Mouse (Mus musculus): ENCODE data around the gene Vwc2.

The Vwc2 gene

GRCm38 (mm10) chr11:11113576-11114233 is at the start of gene Vwc2:
Gene Vwc2, plus strand, starts transcription at chr11:11114223.
- DNase-seq (ENCODE audit: low read depth, low spot score) = no peak

GRCm38 (mm10) chr11:11088162-11088756 is 25.8 kb upstream of the Vwc2 start:
- DNase-seq (ENCODE audit: low read depth, low spot score) = no peak

- no peak for DNase-seq (ENCODE audit: low read depth, low spot score)
Observed at GRCm38 (mm10) chr11:11097606-11098005, 16.4 kb upstream of the Vwc2 start.

GRCm38 (mm10) chr11:11098282-11098681 is 15.7 kb upstream of the Vwc2 start:
- no peak for DNase-seq (ENCODE audit: low read depth, low spot score)

GRCm38 (mm10) chr11:11099011-11099410 is 15.0 kb upstream of the Vwc2 start:
- DNase-seq (ENCODE audit: low read depth, low spot score) = no peak

- DNase-seq (ENCODE audit: low read depth, low spot score) = no peak
Observed at GRCm38 (mm10) chr11:11102182-11102581, 11.8 kb upstream of the Vwc2 start.

- no peak for DNase-seq (ENCODE audit: low read depth, low spot score)
Observed at GRCm38 (mm10) chr11:11102620-11103019, 11.4 kb upstream of the Vwc2 start.

- no peak for DNase-seq (ENCODE audit: low read depth, low spot score)
Observed at GRCm38 (mm10) chr11:11108922-11109321, 5.1 kb upstream of the Vwc2 start.

GRCm38 (mm10) chr11:11114234-11115030 is 409 bp downstream of the Vwc2 start:
- DNase-seq (ENCODE audit: low read depth, low spot score) = no peak

GRCm38 (mm10) chr11:11115031-11115647 is 1.1 kb downstream of the Vwc2 start:
- no peak for DNase-seq (ENCODE audit: low read depth, low spot score)

- DNase-seq (ENCODE audit: low read depth, low spot score) = no peak
Observed at GRCm38 (mm10) chr11:11115648-11116590, 1.9 kb downstream of the Vwc2 start.

GRCm38 (mm10) chr11:11116736-11117135 is 2.7 kb downstream of the Vwc2 start:
- no peak for DNase-seq (ENCODE audit: low read depth, low spot score)

- no peak for DNase-seq (ENCODE audit: low read depth, low spot score)
Observed at GRCm38 (mm10) chr11:11122866-11123265, 8.8 kb downstream of the Vwc2 start.

GRCm38 (mm10) chr11:11131414-11132077 is 17.5 kb downstream of the Vwc2 start:
- DNase-seq (ENCODE audit: low read depth, low spot score) = no peak

GRCm38 (mm10) chr11:11140622-11141021 is 26.6 kb downstream of the Vwc2 start:
- no peak for DNase-seq (ENCODE audit: low read depth, low spot score)

- no peak for DNase-seq (ENCODE audit: low read depth, low spot score)
Observed at GRCm38 (mm10) chr11:11152681-11153080, 38.7 kb downstream of the Vwc2 start.

- DNase-seq (ENCODE audit: low read depth, low spot score) = no peak
Observed at GRCm38 (mm10) chr11:11171396-11171795, 57.4 kb downstream of the Vwc2 start.

- no peak for DNase-seq (ENCODE audit: low read depth, low spot score)
Observed at GRCm38 (mm10) chr11:11175259-11175658, 61.2 kb downstream of the Vwc2 start.

- DNase-seq (ENCODE audit: low read depth, low spot score) = no peak
Observed at GRCm38 (mm10) chr11:11182705-11183104, 68.7 kb downstream of the Vwc2 start.

- no peak for DNase-seq (ENCODE audit: low read depth, low spot score)
Observed at GRCm38 (mm10) chr11:11223162-11223561, 109.1 kb downstream of the Vwc2 start.

GRCm38 (mm10) chr11:11239346-11239745 is 125.3 kb downstream of the Vwc2 start:
- DNase-seq (ENCODE audit: low read depth, low spot score) = no peak

Data from brain, embryonic 18.5 days (tissue).